Mouse (Mus musculus): ENCODE measurements around the gene Ppp3r2. TPM values are rescaled to one million over a fixed set of nuclear protein-coding genes. Genes with fewer than 3 reads are reported as not detected.

Gene Ppp3r2
- total RNA-seq (2021), result not detected
- long read RNA-seq, experiment 1, result 0 reads
- long read RNA-seq, experiment 2, result 0 reads

GRCm38 (mm10) chr4:49681812-49682211 is at the start of gene Ppp3r2:
Gene Ppp3r2, minus strand, starts transcription at chr4:49682024.
- no peak for DNase-seq

GRCm38 (mm10) chr4:49729326-49729725 is 47.5 kb upstream of the Ppp3r2 start:
- no peak for DNase-seq

- DNase-seq, result no peak
Measured at GRCm38 (mm10) chr4:49723908-49724307, 42.1 kb upstream of the Ppp3r2 start.

GRCm38 (mm10) chr4:49691405-49692194 is 9.8 kb upstream of the Ppp3r2 start:
- DNase-seq, result no peak

GRCm38 (mm10) chr4:49688594-49689288 is 6.9 kb upstream of the Ppp3r2 start:
- peak; percentile 34 to 40 for DNase-seq

GRCm38 (mm10) chr4:49680171-49680875 is 1.5 kb downstream of the Ppp3r2 start:
- DNase-seq, result no peak

- no peak for DNase-seq
Measured at GRCm38 (mm10) chr4:49676790-49677189, 5.0 kb downstream of the Ppp3r2 start.

GRCm38 (mm10) chr4:49676071-49676470 is 5.8 kb downstream of the Ppp3r2 start:
- no peak for DNase-seq

- no peak for DNase-seq
Measured at GRCm38 (mm10) chr4:49664850-49665249, 17.0 kb downstream of the Ppp3r2 start.

- no peak for DNase-seq
Measured at GRCm38 (mm10) chr4:49662231-49662630, 19.6 kb downstream of the Ppp3r2 start.

- no peak for DNase-seq
Measured at GRCm38 (mm10) chr4:49661664-49662063, 20.2 kb downstream of the Ppp3r2 start.

- peak in 1 of 2 experiments; percentile 19 for DNase-seq
Measured at GRCm38 (mm10) chr4:49659421-49659820, 22.4 kb downstream of the Ppp3r2 start.

GRCm38 (mm10) chr4:49639913-49640312 is 41.9 kb downstream of the Ppp3r2 start:
- DNase-seq, result no peak

- DNase-seq, result no peak
Measured at GRCm38 (mm10) chr4:49637821-49638220, 44.0 kb downstream of the Ppp3r2 start.

GRCm38 (mm10) chr4:49632139-49632481 is 49.7 kb downstream of the Ppp3r2 start:
- no peak for DNase-seq

- DNase-seq, result peak; percentile 95 to 97
Measured at GRCm38 (mm10) chr4:49631319-49632138, 50.3 kb downstream of the Ppp3r2 start, which contains the start of gene Rnf20. Gene Rnf20, plus strand, starts transcription at chr4:49632006.

- DNase-seq, result no peak
Measured at GRCm38 (mm10) chr4:49628941-49629340, 52.9 kb downstream of the Ppp3r2 start.
